Mouse (Mus musculus) hindlimb bud, embryonic 11.5 days (tissue): ENCODE measurements around the gene Fndc8.

Experiments
- DNase-seq: peaks from one replicate; pipeline ENCODE4 v3.0.0-alpha.2; 2012; ENCODE audit warnings: low read depth, low spot score; ENCODE audit errors: extremely low spot score

The Fndc8 gene

GRCm38 (mm10) chr11:82891936-82892335 lies at the start of gene Fndc8:
TSS of gene Fndc8 (plus strand) at chr11:82892124.
- DNase-seq: no peak

GRCm38 (mm10) chr11:82844771-82845414 lies 47.0 kb upstream of the Fndc8 start:
- no peak for DNase-seq

- DNase-seq: no peak
Observed at GRCm38 (mm10) chr11:82845415-82846078, 46.4 kb upstream of the Fndc8 start.

GRCm38 (mm10) chr11:82846079-82846436 lies 45.9 kb upstream of the Fndc8 start:
- no peak for DNase-seq

GRCm38 (mm10) chr11:82846938-82847337 lies 45.0 kb upstream of the Fndc8 start:
- no peak for DNase-seq

- no peak for DNase-seq
Observed at GRCm38 (mm10) chr11:82847571-82848000, 44.3 kb upstream of the Fndc8 start.

GRCm38 (mm10) chr11:82850259-82850658 lies 41.7 kb upstream of the Fndc8 start:
- no peak for DNase-seq

GRCm38 (mm10) chr11:82852115-82852514 lies 39.8 kb upstream of the Fndc8 start:
- DNase-seq: no peak

GRCm38 (mm10) chr11:82852540-82852939 lies 39.4 kb upstream of the Fndc8 start:
- DNase-seq: no peak

GRCm38 (mm10) chr11:82852958-82853357 lies 39.0 kb upstream of the Fndc8 start:
- DNase-seq: no peak

- no peak for DNase-seq
Observed at GRCm38 (mm10) chr11:82854111-82854510, 37.8 kb upstream of the Fndc8 start.

- DNase-seq: no peak
Observed at GRCm38 (mm10) chr11:82855327-82855973, 36.5 kb upstream of the Fndc8 start.

GRCm38 (mm10) chr11:82856032-82856431 lies 35.9 kb upstream of the Fndc8 start:
- no peak for DNase-seq

GRCm38 (mm10) chr11:82857307-82857848 lies 34.5 kb upstream of the Fndc8 start:
- DNase-seq: no peak

- DNase-seq: no peak
Observed at GRCm38 (mm10) chr11:82860759-82861158, 31.2 kb upstream of the Fndc8 start.

GRCm38 (mm10) chr11:82861558-82861957 lies 30.4 kb upstream of the Fndc8 start:
- DNase-seq: no peak

GRCm38 (mm10) chr11:82862638-82863037 lies 29.3 kb upstream of the Fndc8 start:
- DNase-seq: no peak

GRCm38 (mm10) chr11:82863059-82863458 lies 28.9 kb upstream of the Fndc8 start:
- no peak for DNase-seq

GRCm38 (mm10) chr11:82863488-82863931 lies 28.4 kb upstream of the Fndc8 start:
- DNase-seq: no peak

GRCm38 (mm10) chr11:82865957-82866356 lies 26.0 kb upstream of the Fndc8 start:
- DNase-seq: no peak

- no peak for DNase-seq
Observed at GRCm38 (mm10) chr11:82866850-82867564, 24.9 kb upstream of the Fndc8 start.
